Mouse (Mus musculus): ENCODE data around the gene Lpar3.

Gene Lpar3

GRCm38 (mm10) chr3:146264146-146264545 is 43.4 kb downstream of the Lpar3 start:
- DNase-seq, result no peak

DNA sequence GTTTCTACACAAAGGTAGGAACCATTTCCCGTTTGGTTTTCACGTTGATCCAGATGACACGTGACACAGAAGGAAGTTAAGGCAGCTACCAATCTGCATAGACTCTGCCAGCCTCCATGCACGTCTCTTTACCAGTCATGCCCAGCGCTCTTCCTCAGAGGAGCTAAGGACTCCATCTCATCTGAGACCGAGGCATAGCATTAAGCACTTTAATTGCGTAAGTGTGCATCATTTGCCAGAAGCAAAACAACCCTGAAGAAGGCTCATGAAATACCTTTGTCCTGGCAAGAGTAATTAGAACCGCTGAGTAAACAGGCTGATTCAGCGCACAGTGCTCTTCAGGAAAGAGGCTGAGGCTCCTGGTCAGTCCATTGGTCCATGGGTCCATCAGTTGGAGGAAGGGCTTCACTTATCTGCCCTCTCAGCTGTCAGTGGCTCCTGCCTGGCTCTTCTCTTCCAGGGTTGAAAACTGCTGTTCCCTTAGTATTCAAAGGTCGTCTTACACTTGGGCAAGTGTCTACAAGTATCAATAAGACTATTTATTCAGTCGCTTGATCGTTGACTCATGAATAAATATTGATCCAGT is 44.9 kb downstream of the Lpar3 start:
- no peak for DNase-seq

GRCm38 (mm10) chr3:146268024-146268801 is 47.5 kb downstream of the Lpar3 start:
- DNase-seq, result no peak

DNA sequence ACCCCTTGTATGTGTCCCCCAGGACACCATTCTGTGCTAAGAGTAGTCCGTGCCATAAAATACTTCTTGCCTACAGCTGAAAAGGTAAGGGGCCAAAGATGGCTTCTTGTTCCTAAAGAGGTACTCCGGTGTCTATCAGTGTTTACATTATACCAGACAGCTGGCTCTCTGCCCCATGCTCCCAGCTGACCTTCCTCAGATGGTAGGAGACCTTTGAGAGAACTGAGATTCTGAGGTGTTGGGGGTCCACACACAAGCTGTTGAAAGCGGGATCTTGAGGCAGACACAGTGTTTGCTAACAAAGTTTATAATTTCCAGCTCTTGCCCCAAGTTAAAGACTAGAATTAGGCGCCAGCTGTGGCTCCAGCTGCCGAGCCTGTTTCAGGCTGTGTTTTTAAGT is 53.7 kb downstream of the Lpar3 start:
- DNase-seq, result no peak

- no peak for DNase-seq
These were observed 54.7 kb downstream of the Lpar3 start for GRCm38 (mm10) chr3:146275360-146276025.

DNA sequence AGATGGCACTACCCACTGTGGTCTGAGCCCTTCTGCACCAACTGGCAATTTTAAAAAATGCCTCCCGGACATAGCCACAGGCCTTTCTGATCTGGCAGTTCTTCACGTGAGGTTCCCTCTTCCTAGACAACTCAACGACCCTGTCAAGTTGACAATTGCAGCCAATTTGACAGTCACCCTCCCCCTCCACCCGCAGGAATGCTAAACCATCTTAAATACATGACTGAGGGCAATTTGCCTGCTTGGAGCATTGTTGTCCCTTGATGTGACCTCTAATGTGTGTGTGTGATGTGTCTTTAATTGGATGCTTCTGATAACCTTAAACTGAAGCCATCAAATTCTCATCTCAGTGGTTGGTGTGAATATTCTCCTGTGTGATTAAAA is 55.3 kb downstream of the Lpar3 start:
- DNase-seq, result no peak

DNA sequence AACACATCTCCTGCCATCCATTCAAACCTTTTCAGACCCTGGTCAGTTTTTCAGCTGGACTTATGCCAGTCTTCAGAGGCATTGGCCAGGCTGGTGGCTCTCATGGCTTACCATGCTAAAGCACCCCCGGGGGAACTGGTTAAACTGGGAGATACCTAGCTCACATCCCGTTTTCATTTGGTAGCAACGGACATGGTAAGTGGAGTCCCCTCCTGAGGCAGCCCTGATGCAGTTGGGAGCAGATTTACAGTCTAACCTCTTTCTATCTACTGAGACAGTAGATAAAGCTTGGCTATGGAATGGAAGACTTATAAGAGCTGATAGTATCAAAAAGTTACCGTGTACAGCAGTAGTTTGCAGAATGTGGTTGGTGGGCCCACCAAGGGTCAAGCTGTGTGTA is 56.2 kb downstream of the Lpar3 start:
- no peak for DNase-seq

- peak; percentile 30 for DNase-seq
These were observed 56.7 kb downstream of the Lpar3 start for GRCm38 (mm10) chr3:146277456-146277855.

GRCm38 (mm10) chr3:146278195-146279140 is 57.7 kb downstream of the Lpar3 start:
- no peak for DNase-seq

- no peak for DNase-seq
These were observed 63.1 kb downstream of the Lpar3 start for GRCm38 (mm10) chr3:146283732-146284361.

DNA sequence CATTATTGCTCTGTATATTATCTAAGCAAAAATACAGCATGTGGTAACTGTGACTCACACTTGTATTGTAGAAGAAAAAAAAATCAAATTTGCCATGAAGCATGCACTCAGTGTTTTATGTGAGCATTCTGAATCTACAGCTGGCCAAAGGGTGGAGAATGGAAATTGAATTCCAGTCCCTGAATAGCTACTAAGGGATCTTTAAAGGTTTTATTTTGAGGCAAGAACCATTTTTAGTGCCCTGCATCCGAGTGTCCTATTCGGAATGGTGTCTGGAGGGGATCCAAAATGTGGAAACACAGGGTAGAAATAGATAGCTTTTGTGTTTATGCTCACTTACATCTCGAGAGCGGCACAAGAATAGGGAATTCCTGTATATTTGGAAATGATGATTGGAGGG is 65.4 kb downstream of the Lpar3 start:
- no peak for DNase-seq

GRCm38 (mm10) chr3:146291928-146292327 is 71.2 kb downstream of the Lpar3 start:
- DNase-seq, result no peak

GRCm38 (mm10) chr3:146292515-146292914 is 71.8 kb downstream of the Lpar3 start:
- no peak for DNase-seq

DNA sequence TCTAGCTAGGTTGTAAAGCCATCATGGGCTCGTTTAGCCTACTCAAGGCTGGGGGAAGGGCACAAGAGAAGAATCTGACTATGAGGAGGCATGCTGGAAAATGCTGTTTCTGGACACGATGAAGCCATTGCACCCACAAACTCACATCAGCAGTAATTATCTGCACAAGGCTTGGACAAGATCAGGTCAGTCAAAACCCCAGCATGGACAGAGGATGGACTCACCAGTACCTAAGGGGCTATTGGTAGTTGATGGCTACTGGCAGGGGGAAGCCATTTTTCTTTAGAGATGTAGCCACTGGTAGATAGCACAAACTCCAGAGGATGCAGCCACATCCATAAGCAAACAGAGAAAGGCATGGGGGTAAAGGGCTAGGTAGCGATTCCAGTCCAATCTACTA is 81.7 kb downstream of the Lpar3 start:
- DNase-seq, result no peak

DNA sequence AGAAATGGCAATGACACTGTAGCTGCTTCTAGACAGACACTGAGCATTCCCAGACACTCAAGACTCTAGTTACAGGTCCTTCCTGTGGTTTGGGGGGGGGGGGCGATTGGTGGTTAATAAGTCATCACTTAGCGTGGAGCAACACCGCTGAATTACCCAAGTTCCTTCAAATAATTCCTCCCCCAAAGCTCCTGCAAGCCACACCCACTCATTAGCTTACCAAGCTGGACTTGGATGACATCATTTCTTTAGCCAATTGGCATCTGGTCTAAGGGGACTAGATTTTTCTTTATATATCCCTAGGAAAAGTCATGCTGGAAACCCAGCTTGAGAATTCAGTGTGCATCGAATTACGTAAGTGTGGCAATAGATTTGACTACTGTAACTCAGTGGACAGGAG is 82.4 kb downstream of the Lpar3 start:
- no peak for DNase-seq

DNA sequence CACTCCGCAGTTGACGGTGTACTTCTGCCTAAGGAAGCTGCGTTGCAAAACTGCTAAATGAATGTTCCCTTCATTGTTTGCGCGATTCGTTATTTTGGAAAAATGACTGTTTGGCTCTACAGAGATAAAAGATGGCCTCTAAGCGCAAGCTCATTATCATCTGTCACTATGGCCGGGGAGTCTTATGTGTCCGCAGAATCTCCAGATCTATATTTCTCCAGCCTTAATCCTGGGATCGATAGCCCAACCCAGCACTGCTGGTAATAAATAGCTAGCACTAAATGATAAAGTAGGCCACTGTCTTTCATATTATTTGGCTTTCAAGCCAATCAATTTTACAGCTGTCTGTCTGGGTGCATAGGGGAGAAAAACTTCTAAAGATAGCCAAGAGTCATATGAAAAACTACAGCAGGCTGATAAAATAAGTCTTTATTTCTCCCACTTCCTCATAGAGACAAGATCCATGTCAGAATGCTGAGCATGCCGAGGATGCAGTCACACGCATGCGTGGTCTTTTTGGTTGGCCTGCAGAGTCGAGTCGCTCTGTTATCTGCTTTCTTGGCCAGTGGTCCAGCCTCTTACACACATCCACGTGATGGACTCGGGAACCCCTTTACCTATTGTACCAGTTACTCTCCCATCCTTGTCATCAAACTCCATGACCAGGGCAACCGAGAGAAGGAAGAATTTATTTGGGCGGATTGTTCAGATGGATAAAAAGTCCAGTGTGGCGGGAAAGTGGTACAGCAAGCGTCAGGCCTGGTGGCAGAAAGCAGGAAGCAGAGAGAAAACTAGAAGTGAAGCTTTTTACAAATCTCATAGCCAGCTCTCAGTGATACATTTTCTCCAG is 84.0 kb downstream of the Lpar3 start:
- DNase-seq, result no peak

DNA sequence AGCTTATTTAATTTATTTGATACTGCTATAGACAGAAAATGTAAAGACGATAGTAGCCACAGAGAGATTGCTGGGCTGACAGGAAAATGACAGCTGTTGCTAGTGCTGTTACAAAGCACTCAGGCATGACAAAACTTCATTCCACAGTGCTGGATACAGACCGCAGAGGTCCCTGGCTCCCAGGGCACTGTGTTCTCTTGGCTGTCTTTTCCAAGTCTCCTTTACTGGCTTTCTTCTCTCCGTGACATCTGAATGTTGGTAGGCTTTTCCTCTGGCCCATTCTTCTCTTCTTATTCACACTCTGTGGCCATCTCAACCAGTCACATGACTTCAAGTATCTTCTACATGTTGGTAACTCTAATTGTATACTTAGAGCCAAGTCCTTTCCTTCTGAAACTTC is 86.6 kb downstream of the Lpar3 start:
- no peak for DNase-seq

DNA sequence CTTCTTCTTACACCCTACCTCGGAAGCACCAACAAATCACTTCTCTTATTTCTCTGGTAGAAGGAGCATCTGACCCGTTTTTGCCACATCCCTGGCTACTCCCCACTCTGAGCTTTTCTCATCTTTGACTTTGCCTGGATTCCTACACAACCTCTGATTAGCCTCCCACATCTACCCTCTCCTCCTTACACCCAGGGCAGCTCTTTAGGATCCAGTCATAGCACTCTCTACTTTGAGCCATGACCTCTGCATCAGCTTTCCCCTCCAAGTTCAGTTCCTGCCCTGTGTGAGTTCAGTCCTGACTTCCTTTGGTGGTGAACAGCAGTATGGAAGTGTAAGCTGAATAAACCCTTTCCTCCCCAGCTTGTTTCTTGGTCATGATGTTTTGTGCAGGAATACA is 87.1 kb downstream of the Lpar3 start:
- DNase-seq, result no peak

DNA sequence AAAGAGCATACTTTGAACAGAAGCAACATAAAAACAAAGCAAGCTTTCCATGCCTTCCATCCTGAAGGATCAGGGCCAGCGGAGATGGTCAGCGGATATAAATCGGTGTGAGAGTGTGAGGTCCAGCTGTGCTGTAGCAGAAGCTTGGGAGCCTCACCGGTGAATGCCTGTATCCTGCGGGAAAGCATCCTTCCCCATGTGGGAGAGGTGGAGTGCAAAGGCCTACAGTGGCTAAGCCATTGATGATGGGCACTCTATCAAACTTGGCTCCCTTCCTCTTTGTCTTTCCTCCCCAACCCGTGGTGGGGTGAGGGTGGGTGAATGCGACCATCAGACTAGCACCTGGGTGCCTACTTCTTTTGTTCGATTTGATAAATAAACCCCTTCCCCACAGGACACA is 88.8 kb downstream of the Lpar3 start:
- no peak for DNase-seq

- DNase-seq, result no peak
These were observed 90.4 kb downstream of the Lpar3 start for GRCm38 (mm10) chr3:146311121-146311538.

GRCm38 (mm10) chr3:146315414-146315813 is 94.7 kb downstream of the Lpar3 start:
- DNase-seq, result no peak

DNA sequence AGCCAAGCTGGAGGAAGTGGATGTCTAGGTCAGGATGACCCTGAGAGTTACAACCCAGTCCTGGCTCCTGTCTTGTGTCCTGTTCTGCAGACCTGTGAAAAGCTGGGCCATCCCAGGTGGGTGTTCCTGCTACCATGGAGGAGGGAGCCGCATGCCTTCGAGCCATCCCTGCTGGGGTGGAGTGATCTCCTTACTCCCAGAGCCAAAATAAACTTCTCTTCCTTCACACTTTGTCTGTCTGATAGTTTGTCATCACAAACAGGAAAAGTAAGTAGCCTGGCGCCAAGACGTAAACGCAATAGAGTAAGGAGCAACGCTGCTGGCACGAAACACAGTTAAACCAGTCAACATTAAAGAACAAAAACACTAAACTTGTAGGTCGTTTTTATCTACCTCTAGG is 95.5 kb downstream of the Lpar3 start:
- no peak for DNase-seq

All from liver (tissue).